Mouse (Mus musculus) stomach, postnatal 0 days (tissue): Measurements from ENCODE around the gene Amt. TPM values are rescaled to one million over a fixed set of nuclear protein-coding genes. Genes with fewer than 3 reads are reported as not detected.
"Not testable (repeated sequence)": the region's sequence is repeated elsewhere in the genome, so short reads cannot be mapped to it uniquely, and the experiment has no call there.

Source experiments
- ATAC-seq: fragments of 200-750 bp; cut with Nextera tagmentation; 2 replicates; pipeline ENCODE4 v1.8.0; 2017; ENCODE audit not compliant: low FRiP score, low TSS enrichment
- DNase-seq: peaks from one replicate; pipeline ENCODE4 v3.0.0-alpha.2; 2016; ENCODE audit warnings: low spot score
- H3K27ac ChIP-seq: fragments of 300-500 bp; sonication (generic); replicated peaks from 2 replicates; pipeline ENCODE4 v1.5.1; 2014; ENCODE audit warnings: mild to moderate bottlenecking, control low read depth
- H3K27me3 ChIP-seq: fragments of 300-500 bp; sonication (generic); 2 replicates; pipeline ENCODE4 v1.6.1; 2014; ENCODE audit warnings: low read length; ENCODE audit not compliant: control insufficient read depth, insufficient read depth
- H3K36me3 ChIP-seq: fragments of 300-500 bp; sonication (generic); 2 replicates; pipeline ENCODE4 v1.6.1; 2014; ENCODE audit warnings: low read length, mixed read lengths; ENCODE audit not compliant: control insufficient read depth, insufficient read depth
- H3K4me1 ChIP-seq: fragments of 300-500 bp; sonication (generic); replicated peaks from 2 replicates; pipeline ENCODE4 v1.6.1; 2014; ENCODE audit warnings: antibody characterized with exemption; ENCODE audit not compliant: control insufficient read depth, insufficient read depth
- H3K4me2 ChIP-seq: fragments of 300-500 bp; sonication (generic); replicated peaks from 2 replicates; pipeline ENCODE4 v1.6.1; 2014; ENCODE audit warnings: low read depth, mild to moderate bottlenecking, control low read depth, moderate library complexity
- H3K4me3 ChIP-seq: fragments of 300-500 bp; sonication (generic); 2 replicates; pipeline ENCODE4 v1.5.1; 2014; ENCODE audit warnings: low read depth, low read length, control low read depth
- H3K9ac ChIP-seq: fragments of 300-500 bp; sonication (generic); 2 replicates; pipeline ENCODE4 v1.6.1; 2014; ENCODE audit warnings: mild to moderate bottlenecking, low read length, control low read depth, mixed read lengths
- H3K9me3 ChIP-seq: fragments of 300-500 bp; sonication (generic); 2 replicates; pipeline ENCODE4 v1.6.1; 2016; ENCODE audit warnings: low read length; ENCODE audit not compliant: control insufficient read depth
- CTCF ChIP-seq: IDR thresholded peaks from 2 replicates; pipeline ENCODE4 v1.5.1; 2016; ENCODE audit warnings: antibody characterized with exemption, low read depth, mild to moderate bottlenecking, moderate library complexity
- EP300 ChIP-seq: optimal IDR thresholded peaks from 2 replicates; pipeline ENCODE3; 2016; ENCODE audit warnings: antibody characterized with exemption
- WGBS: fragments of 180-500 bp; shearing (Covaris S2); extraction: QIAGEN DNeasy Blood & Tissue Kit; methylation state at CpG from one replicate; pipeline ENCODE4 v1.1.7; 2014; 5-methylcytosine and 5-hydroxymethylcytosine counted together
- polyA plus RNA-seq: library from polyadenylated mRNA; unstranded; fragments of >200 nt; fragmentation: Nextera tagmentation; extraction: Ambion mirVana; gene quantifications from 2 replicates; pipeline ENCODE4 v1.2.1, GENCODE M21; 2015

Amt gene
- polyA plus RNA-seq, 1 experiment from 2014 or later = 11.6 TPM

GRCm38 (mm10) chr9:108275331-108275659 is 21.4 kb upstream of the Amt start:
- H3K9ac ChIP-seq = no peak overlapping the region
- WGBS = 49% methylated on average over 6 of the region's 6 CpGs
- no peak overlapping the region for H3K4me2 ChIP-seq
- 0 out of 2 replicates have a peak overlapping the region, but pooled peaks have one; percentile 13 for H3K27ac ChIP-seq
- H3K4me1 ChIP-seq = no peaks in the 10 kb centered on the region
- DNase-seq (no peak), ATAC-seq (0 out of 2 replicates have a peak, but pooled peaks have one; percentile 1)
- TF ChIP-seq CTCF (no peak), EP300 (no peak)
- no peaks in the 10 kb centered on the region for H3K36me3 ChIP-seq
- H3K27me3 ChIP-seq = no peaks in the 10 kb centered on the region
- no peaks in the 10 kb centered on the region for H3K9me3 ChIP-seq
- no peak overlapping the region for H3K4me3 ChIP-seq

DNA sequence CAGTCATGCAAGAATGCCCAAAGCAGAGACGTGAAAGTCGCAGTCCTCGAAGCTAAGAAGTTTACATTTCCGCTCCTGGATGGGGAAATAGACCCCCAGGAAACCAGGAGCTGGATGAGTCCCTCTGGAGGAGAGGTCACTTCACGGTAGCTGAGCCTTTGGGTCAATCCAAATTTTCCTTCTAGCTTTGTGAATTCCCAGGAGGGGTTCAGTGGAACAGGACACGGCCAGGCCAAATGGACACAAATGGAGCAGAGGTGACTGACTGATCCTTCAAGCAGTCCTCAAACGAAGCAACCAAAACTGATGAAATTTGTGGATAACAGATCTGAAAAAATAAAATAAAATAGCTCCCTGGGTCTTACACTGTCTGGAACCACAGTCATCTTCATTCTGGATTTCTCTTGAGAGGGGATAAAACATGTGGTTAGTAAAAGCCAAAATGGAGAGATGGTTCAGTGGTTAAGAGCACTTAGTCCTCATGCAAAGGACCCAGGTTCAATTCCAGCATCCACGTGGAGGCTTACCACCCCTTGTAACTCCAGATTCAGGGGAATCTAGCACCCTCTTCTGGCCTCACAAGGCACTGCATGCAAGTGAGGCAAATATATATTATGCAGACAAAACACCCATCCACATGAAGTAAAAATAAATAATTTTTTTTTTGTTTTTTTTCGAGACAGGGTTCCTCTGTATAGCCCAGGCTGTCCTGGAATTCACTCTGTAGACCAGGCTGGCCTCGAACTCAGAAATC is 17.8 kb upstream of the Amt start:
- Histone ChIP-seq H3K4me2 (no peak overlapping the region), H3K27ac (no peak overlapping the region), H3K4me3 (no peak overlapping the region), H3K9me3 (no peaks in the 10 kb centered on the region), H3K9ac (no peak overlapping the region), H3K27me3 (no peaks in the 10 kb centered on the region), H3K4me1 (no peaks in the 10 kb centered on the region), H3K36me3 (no peaks in the 10 kb centered on the region)
- WGBS = 61% methylated on average over 10 of the region's 10 CpGs
- no peak for TF ChIP-seq EP300
- peak; percentile 75 for TF ChIP-seq CTCF
- ATAC-seq (no peak), DNase-seq (peak; percentile 52)

DNA sequence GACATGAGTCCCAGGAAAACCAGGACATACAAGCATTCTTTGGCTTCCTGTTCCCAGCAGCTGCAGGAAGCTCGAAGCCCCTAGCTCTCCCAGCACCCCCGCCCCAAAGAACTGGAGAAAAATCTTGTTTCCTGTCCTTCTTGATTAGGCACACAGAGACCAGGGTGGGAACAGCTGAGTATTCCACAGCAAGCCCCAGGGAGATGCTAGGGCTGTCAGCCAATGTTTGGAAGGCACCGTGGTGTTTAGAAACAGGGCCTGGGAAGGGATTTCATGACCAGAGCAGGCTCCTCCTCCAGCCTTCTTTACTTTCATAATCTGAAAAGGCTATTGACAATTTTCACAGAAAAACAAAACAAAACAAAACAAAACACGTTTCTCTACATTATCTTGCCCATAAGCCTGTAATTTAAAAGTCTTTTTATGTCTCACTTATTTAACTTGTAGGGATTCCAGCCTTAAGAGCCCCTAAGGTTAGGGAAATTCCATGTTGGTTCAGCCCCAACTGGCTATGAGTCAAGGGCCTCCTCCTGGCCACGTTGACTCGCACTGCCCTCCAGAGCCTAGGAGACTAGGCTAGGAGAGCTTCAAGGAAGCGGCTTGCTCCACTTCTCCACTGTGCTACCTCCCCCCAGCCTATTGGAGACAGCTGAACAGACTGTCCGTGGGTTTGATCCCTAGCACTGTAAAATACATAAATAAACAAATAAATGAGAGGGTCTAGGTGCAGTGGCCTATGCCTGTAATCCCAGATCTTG is 16.4 kb upstream of the Amt start:
- no peak overlapping the region for H3K4me2 ChIP-seq
- 23% methylated on average over 8 of the region's 8 CpGs for WGBS

GRCm38 (mm10) chr9:108284410-108284809 is 12.2 kb upstream of the Amt start:
- peak; percentile 83 for ATAC-seq
- H3K4me1 ChIP-seq = no peaks in the 10 kb centered on the region

More for the DNA sequence above, 16.4 kb upstream of the Amt start:
- peak; percentile 73 for ATAC-seq
- Histone ChIP-seq H3K36me3 (no peaks in the 10 kb centered on the region), H3K9ac (no peak overlapping the region), H3K4me1 (no peaks in the 10 kb centered on the region), H3K4me3 (no peak overlapping the region), H3K9me3 (no peaks in the 10 kb centered on the region), H3K27ac (peak overlapping the region; percentile 73), H3K27me3 (no peaks in the 10 kb centered on the region)
- no peak for DNase-seq
- TF ChIP-seq EP300 = no peak
- TF ChIP-seq CTCF = peak; percentile 27

DNA sequence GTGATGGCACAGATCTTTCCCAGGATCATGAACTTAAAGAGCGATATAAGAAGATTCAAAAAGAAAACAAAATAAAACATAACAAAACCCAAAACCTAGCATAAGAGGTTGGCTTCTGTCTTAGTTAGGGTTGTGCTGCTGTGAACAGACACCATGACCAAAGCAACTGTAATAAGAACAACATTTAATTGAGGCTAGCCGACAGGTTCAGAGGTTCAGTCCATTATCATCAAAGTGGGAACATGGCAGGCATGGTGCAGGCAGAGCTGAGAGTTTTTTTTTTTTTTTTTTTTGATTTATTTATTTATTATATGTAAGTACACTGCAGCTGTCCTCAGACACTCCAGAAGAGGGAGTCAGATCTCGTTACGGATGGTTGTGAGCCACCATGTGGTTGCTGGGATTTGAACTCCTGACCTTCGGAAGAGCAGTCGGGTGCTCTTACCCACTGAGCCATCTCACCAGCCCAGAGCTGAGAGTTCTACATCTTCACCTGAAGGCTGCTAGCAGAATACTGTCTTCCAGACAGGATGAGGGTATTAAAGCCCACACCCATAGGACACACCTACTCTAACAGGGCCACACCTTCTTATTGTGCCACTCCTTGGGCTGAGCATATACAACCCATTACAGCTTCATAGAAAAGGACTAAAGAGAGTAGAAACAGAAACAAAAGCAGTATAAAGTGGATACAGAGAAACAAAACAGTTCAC is 9.0 kb upstream of the Amt start:
- not testable (repeated sequence) for H3K27me3 ChIP-seq, H3K9ac ChIP-seq, H3K4me1 ChIP-seq, H3K9me3 ChIP-seq, H3K27ac ChIP-seq, H3K4me3 ChIP-seq, ATAC-seq, DNase-seq, H3K36me3 ChIP-seq, H3K4me2 ChIP-seq
- 86% methylated on average over 5 of the region's 6 CpGs for WGBS

More at GRCm38 (mm10) chr9:108284410-108284809, 12.2 kb upstream of the Amt start:
- 9% methylated on average over 6 of the region's 6 CpGs for WGBS
- no peaks in the 10 kb centered on the region for H3K36me3 ChIP-seq
- no peak overlapping the region for H3K4me2 ChIP-seq
- no peak overlapping the region for H3K27ac ChIP-seq
- peak; percentile 80 for DNase-seq
- no peak overlapping the region for H3K9ac ChIP-seq
- H3K9me3 ChIP-seq = no peaks in the 10 kb centered on the region
- no peak overlapping the region for H3K4me3 ChIP-seq
- H3K27me3 ChIP-seq = no peaks in the 10 kb centered on the region
- TF ChIP-seq EP300 = no peak
- TF ChIP-seq CTCF = peak; percentile 98

DNA sequence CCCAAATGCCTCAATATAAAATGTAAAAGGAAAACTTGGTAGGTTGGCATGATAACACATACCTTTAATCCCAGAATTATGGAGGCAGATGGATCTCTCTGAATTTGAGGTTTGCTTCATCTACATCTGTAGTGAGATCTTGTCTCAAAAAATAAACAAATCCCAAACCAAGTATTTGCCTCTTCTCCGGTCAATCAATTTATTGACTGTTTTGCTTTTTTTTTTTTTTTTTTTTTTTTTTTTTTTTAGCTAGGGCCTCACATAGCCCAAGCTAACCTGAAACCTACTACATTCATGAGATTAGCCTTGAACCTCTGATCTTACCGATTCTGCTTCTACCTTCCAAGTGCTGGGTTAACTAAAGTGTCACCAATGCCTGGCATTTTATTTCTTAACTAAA is 7.3 kb upstream of the Amt start:
- no peaks in the 10 kb centered on the region for H3K36me3 ChIP-seq
- no peaks in the 10 kb centered on the region for H3K9me3 ChIP-seq
- no peak overlapping the region for H3K27ac ChIP-seq
- WGBS = 51% methylated on average over 2 of the region's 2 CpGs
- no peak overlapping the region for H3K9ac ChIP-seq
- H3K4me1 ChIP-seq = no peaks in the 10 kb centered on the region; the same call in 1 of the 2 replicates
- H3K4me2 ChIP-seq = no peak overlapping the region
- H3K27me3 ChIP-seq = no peaks in the 10 kb centered on the region
- H3K4me3 ChIP-seq = no peak overlapping the region
- TF ChIP-seq EP300 (no peak), CTCF (no peak)
- no peak for DNase-seq
- ATAC-seq = no peak
